Mouse (Mus musculus) MN1 (cell line): ENCODE data around the gene Nuak1.
A peak's percentile ranks its signal among the peaks of the same experiment; 100 is the strongest.

Source experiments
- DNase-seq: peaks from one replicate; pipeline ENCODE4 v3.0.0-alpha.2; 2016; ENCODE audit warnings: low spot score

Gene Nuak1

GRCm38 (mm10) chr10:84446661-84447060, 6.3 kb upstream of the Nuak1 start:
- no peak for DNase-seq

GRCm38 (mm10) chr10:84444396-84444795, 4.0 kb upstream of the Nuak1 start:
- peak; percentile 27 for DNase-seq

DNA sequence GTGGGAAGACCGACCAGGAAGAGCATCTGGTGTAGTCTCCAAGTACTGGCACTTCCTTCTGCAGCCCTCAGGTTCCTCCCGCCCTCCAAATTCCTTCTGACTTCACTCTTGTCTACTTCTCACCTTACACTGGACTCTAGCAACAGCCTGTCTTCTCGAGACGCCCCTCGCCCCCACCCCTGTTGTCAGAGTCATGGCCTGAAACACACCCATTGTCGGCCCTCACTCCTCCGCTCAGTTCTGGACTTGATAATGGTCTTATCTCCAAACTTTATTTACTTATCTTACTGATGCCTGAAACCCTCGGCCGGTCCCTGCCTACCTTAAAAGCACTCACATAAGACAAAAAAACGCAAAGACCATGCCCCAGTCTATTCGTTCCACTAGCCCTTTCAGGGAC, 1.4 kb upstream of the Nuak1 start:
- no peak for DNase-seq

DNA sequence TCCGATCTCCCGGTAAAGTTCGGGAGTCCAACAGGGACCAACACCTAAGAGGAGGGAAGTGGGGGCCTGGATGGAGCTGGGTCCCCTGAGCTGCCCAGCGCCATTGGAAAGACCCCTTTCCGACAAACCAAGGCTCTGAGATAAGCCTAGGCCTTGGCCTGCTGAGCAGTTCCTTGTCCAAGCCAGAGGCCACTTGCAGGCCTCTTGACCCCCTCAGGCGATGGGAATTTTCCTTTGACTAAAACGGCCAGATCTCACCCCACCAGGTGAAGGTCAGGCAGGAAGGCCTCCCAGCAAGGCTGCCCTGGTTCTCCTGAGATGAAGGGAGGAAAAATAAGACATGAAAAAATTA, 1.0 kb upstream of the Nuak1 start:
- DNase-seq, result no peak

- no peak for DNase-seq
Measured at GRCm38 (mm10) chr10:84440181-84440540, 236 bp downstream of the Nuak1 start.

DNA sequence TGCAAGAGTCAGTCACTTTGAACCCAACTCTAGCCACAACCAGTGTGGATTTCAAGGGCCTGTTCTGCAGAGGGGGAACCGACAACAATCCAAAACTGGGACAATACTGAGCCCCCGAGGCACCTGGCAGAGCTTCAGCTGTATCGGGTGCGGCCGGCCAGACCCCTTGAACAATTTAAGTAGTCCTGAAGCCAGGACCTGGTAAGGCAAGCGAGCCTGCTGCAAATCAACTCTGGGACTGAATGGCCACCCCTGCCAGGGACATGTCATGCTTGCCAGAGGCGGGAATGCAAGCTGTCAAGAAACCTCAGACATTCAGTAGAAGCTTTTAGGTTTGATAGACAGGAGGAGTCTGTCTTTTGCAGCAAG, 1.2 kb downstream of the Nuak1 start:
- peak; percentile 25 for DNase-seq

- no peak for DNase-seq
Measured at GRCm38 (mm10) chr10:84438466-84439227, 1.8 kb downstream of the Nuak1 start.

DNA sequence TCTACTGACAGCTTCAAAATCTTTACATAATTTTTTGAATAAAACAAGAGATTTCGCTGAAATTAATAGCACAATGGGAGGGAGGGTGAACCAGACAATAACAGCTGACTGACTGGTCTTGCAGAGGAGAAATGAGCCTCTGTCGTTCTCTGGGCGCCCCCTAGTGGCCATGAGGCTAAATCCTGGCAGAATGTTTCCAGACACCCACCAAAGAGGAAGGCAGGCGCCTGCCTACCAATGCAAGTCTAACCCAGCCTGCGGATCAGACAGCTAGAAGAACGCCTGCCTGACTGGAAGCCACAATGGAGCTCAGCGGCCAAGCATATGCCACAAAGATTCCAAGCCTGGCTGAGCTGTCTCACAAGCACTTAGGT, 2.4 kb downstream of the Nuak1 start:
- DNase-seq, result peak; percentile 93

- peak; percentile 54 for DNase-seq
Measured at GRCm38 (mm10) chr10:84437166-84438048, 3.0 kb downstream of the Nuak1 start.

GRCm38 (mm10) chr10:84435930-84436329, 4.5 kb downstream of the Nuak1 start:
- DNase-seq, result no peak

GRCm38 (mm10) chr10:84433193-84433801, 7.1 kb downstream of the Nuak1 start:
- DNase-seq, result no peak

DNA sequence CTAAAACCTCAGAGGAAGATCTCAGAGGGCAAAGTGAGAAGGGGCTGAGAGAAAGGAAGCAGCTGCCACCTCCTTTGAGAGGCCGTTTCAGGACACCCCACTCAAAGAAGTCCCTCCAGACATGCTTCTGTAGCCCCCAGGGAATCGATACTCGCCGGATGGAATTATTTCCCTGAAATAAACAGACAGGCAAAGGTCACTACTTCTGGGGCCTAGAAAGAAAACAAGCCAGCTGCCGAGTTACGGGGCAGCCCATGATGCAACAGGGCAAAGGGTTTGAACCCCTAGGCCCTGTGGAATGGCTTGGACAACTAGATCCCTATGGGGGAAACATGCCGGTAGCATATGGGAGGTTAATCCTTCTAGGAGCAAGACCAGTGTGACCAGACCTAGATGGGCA, 16.0 kb downstream of the Nuak1 start:
- DNase-seq, result no peak

- DNase-seq, result no peak
Measured at GRCm38 (mm10) chr10:84423903-84424302, 16.5 kb downstream of the Nuak1 start.

DNA sequence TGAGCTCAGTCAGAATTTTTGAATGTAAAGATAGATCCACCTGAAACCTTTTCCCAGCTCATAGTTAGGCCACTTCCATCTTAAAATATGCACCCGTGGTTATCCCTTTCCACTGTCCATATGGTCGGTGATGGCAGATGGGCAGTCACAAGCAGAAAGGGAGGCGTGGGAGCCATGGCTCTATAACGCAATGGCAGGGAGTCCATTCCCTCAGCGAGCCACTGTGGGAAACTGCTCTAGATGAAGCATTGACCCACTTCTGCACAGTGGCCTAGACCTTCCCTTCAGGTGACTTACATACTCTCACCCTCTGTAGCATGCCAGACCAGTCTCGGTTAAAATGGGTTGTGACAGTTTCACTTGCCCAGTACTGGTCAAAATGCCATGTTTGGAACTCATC, 19.8 kb downstream of the Nuak1 start:
- no peak for DNase-seq

DNA sequence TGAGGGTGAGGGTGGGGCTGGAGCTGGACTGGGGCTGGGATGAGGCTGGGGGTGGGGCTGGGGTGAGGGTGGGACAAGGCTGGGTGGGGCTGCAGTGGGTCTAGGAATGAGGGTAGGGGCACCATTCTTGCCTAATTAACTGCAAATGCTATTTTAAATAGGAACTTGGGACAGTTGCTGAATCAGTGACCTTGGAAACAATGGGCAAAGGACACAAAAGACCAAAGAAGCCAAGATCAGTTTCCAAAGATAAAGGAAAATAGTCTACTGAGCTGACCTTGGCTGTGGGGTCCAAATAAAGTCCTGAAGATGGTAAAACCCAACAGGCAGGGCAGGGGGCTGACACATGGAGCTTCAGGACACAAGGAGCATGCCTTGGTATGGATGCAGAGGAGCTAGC, 22.0 kb downstream of the Nuak1 start:
- no peak for DNase-seq

DNA sequence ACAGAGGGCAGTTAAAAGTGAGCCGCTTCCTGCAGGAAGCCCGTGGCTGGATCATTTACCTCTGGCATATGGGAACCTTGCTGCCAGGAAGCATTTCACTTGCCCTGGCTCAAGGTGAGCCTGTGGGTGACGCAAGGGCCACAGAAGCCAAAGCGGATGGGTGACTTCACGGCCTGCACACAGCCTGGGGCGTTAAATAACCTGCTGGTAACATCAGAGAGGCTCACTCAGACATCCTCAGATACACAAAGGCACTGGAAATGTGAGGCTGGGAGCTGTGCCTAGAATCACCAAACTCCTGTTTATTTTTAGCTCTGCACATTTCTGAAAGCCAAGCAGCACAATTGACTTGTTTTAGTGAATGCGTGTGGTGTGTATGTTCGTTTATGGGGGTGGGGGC, 23.6 kb downstream of the Nuak1 start:
- no peak for DNase-seq

- DNase-seq, result no peak
Measured at GRCm38 (mm10) chr10:84414981-84415700, 25.3 kb downstream of the Nuak1 start.

DNA sequence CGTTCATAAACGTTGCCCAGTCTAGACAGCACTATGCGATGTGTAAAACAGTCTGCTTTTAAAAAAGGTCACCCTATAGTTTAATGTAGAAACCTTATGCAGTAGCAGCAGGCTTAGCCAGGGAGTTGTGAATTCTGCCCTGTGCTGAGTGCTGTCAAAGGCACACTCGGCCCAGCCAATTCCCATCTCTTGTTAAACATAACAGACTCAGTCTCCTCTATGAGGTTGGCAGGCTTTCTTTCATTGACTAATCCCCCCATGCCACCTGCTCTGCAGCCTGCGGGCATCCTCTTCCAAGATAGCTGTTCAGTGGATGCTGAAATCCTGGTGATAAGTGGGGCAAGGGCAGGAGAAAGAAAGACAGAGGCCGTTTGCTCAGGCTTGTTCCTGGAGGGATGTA, 27.1 kb downstream of the Nuak1 start:
- no peak for DNase-seq

GRCm38 (mm10) chr10:84412326-84412962, 28.0 kb downstream of the Nuak1 start:
- no peak for DNase-seq

GRCm38 (mm10) chr10:84411122-84412105, 29.0 kb downstream of the Nuak1 start:
- no peak for DNase-seq
